Mouse (Mus musculus): Measurements from ENCODE around the gene Gm10065. TPM values are rescaled to one million over a fixed set of nuclear protein-coding genes. Genes with fewer than 3 reads are reported as not detected.

Gene Gm10065
- polyA plus RNA-seq, 1 experiment from 2014 or later, result not detected

DNA sequence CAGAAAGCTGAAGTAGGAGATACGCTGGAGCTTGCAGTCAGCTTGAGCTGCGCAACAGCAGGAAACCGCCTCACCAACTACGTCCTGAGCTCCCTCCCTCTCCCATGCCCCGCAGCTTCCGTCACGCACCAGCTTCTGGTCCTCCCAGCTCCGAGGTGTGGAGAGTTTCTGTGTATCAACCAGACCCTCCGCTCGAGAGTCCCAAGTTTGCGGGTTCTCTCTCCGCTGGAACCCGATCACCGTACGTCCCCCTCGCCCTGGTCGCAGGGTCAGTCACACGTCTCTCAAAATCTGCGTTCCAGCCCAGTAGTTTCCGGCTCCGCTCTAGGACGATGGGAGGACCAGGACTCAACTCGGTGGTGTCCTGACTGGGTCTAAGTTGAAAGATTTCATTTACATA, 25.8 kb downstream of the Gm10065 start, which contains the start of gene Zscan26:
Zscan26 (minus strand) TSS at position 282 of the 400 bp plus-strand sequence.
- 0% methylated on average over 23 of the region's 23 CpGs for WGBS
- H3K9me3 ChIP-seq (ENCODE audit: low read depth, low read length), result no peaks in the 10 kb centered on the region
- H3K9ac ChIP-seq, result peak within 1 kb of the TSS; percentile 80
- no peaks in the 10 kb centered on the region for H3K27me3 ChIP-seq (ENCODE audit: insufficient read depth, low read length)
- DNase-seq, result peak; percentile 94
- no peak for TF ChIP-seq CTCF (IDR thresholded peaks at IDR 0.05; ENCODE audit: low read depth)
- H3K4me1 ChIP-seq (ENCODE audit: insufficient read depth), result peaks cover 3% of the 10 kb centered on the region; the same call in 1 of the 2 replicates
- H3K27ac ChIP-seq (ENCODE audit: low read depth), result peak within 1 kb of the TSS; percentile 79
- H3K4me3 ChIP-seq (ENCODE audit: low read depth, low read length), result peak within 1 kb of the TSS; percentile 72
- peak; percentile 91 for ATAC-seq (ENCODE audit: insufficient read depth)
- peak within 1 kb of the TSS; percentile 81 for H3K4me2 ChIP-seq
- H3K36me3 ChIP-seq (ENCODE audit: insufficient read depth), result peaks cover 20% of the 10 kb centered on the region

DNA sequence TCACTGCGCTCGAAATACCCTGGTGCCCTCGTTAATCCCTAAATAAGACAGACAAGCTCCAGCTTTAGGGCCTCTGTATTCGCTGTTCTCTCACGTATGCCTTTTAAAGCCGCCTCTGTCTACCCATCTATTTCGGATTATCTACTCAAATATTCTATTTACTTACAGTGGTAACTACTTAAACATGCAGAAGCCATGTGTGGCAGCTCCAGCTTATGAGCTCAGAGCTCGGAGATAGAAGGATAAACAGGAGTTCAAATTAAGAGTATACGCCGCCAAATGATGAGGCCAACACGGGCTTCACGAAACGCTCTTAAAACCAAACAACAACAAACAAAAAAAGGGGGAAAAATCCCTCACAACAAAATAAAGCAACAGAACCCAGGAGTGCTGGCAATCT, 26.2 kb downstream of the Gm10065 start:
- no peaks in the 10 kb centered on the region for H3K9me3 ChIP-seq (ENCODE audit: low read depth, low read length)
- no peaks in the 10 kb centered on the region for H3K27me3 ChIP-seq (ENCODE audit: insufficient read depth, low read length)
- peaks cover 24% of the 10 kb centered on the region for H3K36me3 ChIP-seq (ENCODE audit: insufficient read depth)
- peak overlapping the region; percentile 81 for H3K4me2 ChIP-seq
- WGBS, result 2% methylated on average over 13 of the region's 13 CpGs
- H3K4me3 ChIP-seq (ENCODE audit: low read depth, low read length), result peak overlapping the region; percentile 72
- peak overlapping the region; percentile 79 for H3K27ac ChIP-seq (ENCODE audit: low read depth)
- H3K9ac ChIP-seq, result peak overlapping the region; percentile 80
- DNase-seq, result no peak
- TF ChIP-seq CTCF (IDR thresholded peaks at IDR 0.05; ENCODE audit: low read depth), result no peak
- no peak for ATAC-seq (ENCODE audit: insufficient read depth)
- H3K4me1 ChIP-seq (ENCODE audit: insufficient read depth), result peaks cover 3% of the 10 kb centered on the region; the same call in 1 of the 2 replicates

DNA sequence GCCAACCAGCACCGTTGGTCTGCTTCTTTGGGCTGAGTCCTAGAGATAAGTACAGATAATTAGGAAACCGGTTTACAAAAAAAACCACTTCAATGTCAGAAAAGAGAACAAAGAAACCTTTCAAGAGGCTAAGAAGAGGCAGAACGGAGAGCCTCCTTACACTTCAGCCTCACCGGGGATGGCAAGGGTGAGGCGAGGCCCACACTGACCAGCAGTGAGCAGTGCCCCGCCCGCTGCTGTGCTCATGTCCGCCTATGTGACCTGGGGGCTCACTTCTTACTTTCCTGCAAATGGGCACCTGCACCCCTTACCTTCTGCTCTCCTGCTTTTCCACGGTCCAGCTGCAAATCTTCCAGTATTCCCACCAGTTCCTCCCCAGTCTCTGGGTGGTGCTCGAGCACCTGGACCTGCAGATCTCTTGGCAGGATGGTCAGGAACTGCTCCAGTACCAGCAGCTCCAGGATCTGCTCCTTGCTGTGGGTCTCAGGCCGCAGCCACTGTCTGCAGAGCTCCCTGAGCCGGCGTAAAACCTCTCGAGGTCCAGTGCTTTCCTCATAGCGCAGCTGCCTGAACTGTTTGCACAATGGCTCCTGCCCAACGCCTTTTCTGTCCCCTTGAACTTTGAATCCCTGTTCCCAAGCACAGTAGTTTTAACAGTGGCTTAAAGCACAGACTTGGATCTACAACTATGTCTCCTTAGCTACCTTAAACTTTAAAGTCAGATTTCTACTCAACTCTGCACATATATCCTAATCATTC, 31.2 kb downstream of the Gm10065 start:
- H3K9me3 ChIP-seq (ENCODE audit: low read depth, low read length), result no peaks in the 10 kb centered on the region
- H3K4me1 ChIP-seq (ENCODE audit: insufficient read depth), result peaks cover 3% of the 10 kb centered on the region; the same call in 1 of the 2 replicates
- H3K4me2 ChIP-seq, result no peak overlapping the region
- ATAC-seq (ENCODE audit: insufficient read depth) (no peak), DNase-seq (no peak)
- H3K36me3 ChIP-seq (ENCODE audit: insufficient read depth), result peaks cover 72% of the 10 kb centered on the region
- WGBS, result 68% methylated on average over 16 of the region's 16 CpGs
- H3K27me3 ChIP-seq (ENCODE audit: insufficient read depth, low read length), result no peaks in the 10 kb centered on the region
- H3K27ac ChIP-seq (ENCODE audit: low read depth), result no peak overlapping the region
- TF ChIP-seq CTCF (IDR thresholded peaks at IDR 0.05; ENCODE audit: low read depth), result no peak
- no peak overlapping the region for H3K9ac ChIP-seq
- no peak overlapping the region for H3K4me3 ChIP-seq (ENCODE audit: low read depth, low read length)

DNA sequence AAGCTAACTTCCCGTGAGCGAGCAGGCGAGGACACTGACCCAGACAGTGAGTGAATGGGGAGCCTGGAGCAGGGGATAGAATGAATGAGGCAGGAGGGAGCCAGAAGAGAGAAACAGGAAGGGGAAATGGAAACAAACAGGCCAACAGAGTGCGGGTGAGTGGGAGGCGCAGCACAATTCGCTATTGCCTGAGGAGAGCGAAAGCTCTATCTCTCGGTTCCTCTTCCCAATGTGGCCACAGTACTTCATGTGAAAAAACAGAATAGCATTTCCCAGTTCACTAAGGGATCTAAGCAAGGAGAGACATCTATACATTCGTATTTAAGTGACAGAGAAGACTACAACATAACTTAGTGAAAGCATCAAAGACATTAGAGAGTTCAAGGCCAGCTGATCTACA, 32.4 kb downstream of the Gm10065 start:
- H3K4me3 ChIP-seq (ENCODE audit: low read depth, low read length), result no peak overlapping the region
- H3K27ac ChIP-seq (ENCODE audit: low read depth), result no peak overlapping the region
- no peaks in the 10 kb centered on the region for H3K27me3 ChIP-seq (ENCODE audit: insufficient read depth, low read length)
- DNase-seq, result no peak
- H3K36me3 ChIP-seq (ENCODE audit: insufficient read depth), result peaks cover 78% of the 10 kb centered on the region
- H3K9ac ChIP-seq, result no peak overlapping the region
- H3K4me2 ChIP-seq, result no peak overlapping the region
- WGBS, result 82% methylated on average over 9 of the region's 9 CpGs
- no peak for TF ChIP-seq CTCF (IDR thresholded peaks at IDR 0.05; ENCODE audit: low read depth)
- ATAC-seq (ENCODE audit: insufficient read depth), result no peak
- H3K9me3 ChIP-seq (ENCODE audit: low read depth, low read length), result no peaks in the 10 kb centered on the region
- no peaks in the 10 kb centered on the region for H3K4me1 ChIP-seq (ENCODE audit: insufficient read depth)

DNA sequence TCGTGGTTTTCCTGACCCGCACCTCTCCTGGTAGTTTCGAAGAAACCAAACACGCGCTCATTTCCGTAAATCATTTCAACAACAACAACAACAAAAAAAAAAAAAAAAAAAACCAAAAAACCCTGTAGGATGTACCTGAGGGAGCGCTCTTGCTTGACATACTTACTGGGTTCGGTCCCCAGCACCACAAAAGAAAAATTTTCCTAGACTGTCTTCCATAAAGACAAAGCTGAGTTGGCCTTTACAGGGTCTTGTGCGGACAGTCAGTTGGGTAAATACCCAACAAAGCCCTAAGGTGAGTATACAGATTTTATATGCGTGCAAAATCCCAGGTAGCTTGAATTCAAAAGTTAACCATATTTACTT, 38.1 kb downstream of the Gm10065 start:
- H3K27me3 ChIP-seq (ENCODE audit: insufficient read depth, low read length), result no peaks in the 10 kb centered on the region
- ATAC-seq (ENCODE audit: insufficient read depth) (no peak; the same call in 1 of the 2 replicates), DNase-seq (no peak)
- no peaks in the 10 kb centered on the region for H3K4me1 ChIP-seq (ENCODE audit: insufficient read depth)
- no peaks in the 10 kb centered on the region for H3K9me3 ChIP-seq (ENCODE audit: low read depth, low read length)
- TF ChIP-seq CTCF (IDR thresholded peaks at IDR 0.05; ENCODE audit: low read depth), result no peak
- peak overlapping the region; percentile 88 for H3K4me2 ChIP-seq
- WGBS, result 19% methylated on average over 10 of the region's 10 CpGs
- peak overlapping the region; percentile 69 for H3K9ac ChIP-seq
- H3K27ac ChIP-seq (ENCODE audit: low read depth), result peak overlapping the region; percentile 80
- peak overlapping the region; percentile 50 for H3K4me3 ChIP-seq (ENCODE audit: low read depth, low read length)
- H3K36me3 ChIP-seq (ENCODE audit: insufficient read depth), result peaks cover 37% of the 10 kb centered on the region

DNA sequence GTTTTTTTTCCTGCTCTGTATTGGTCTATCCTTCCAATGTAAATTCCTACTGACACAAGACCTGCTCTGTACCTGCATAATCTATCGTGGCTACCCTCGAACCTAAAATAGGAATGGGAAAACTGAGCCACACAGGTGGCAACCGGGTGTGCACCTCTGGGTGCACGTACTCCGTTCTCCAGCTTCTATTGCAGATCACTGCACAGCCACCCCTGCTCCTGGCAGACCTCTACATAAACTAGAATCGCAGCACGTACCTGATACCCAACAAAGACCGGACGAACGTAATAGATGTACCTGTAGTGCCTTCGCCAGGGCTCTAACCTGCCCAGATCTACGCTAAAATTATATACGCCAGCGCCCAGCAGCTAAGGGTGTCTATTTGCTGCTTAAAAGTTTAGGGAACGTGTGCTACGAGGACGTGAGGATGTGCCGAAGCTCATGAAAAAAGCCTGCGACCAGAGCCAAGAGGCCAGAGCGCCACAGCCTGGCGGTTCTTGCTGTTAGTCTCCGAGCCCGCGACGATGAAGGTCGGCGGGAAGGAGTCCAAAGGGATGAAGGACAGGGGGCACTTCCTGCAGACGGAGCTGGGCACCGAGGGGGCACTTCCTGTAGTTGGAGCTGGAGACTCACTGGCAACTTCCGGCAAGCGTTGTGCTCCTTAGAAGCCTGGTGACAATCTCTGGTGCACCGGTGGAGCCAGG, 38.6 kb downstream of the Gm10065 start, which contains the start of gene Pgbd1:
Pgbd1 (minus strand) TSS at position 556 of the 704 bp plus-strand sequence.
- DNase-seq (peak; percentile 85), ATAC-seq (ENCODE audit: insufficient read depth) (peak; percentile 93)
- H3K9me3 ChIP-seq (ENCODE audit: low read depth, low read length), result no peaks in the 10 kb centered on the region
- H3K4me2 ChIP-seq, result peak within 1 kb of the TSS; percentile 88
- peak within 1 kb of the TSS; percentile 69 for H3K9ac ChIP-seq
- peak within 1 kb of the TSS; percentile 50 for H3K4me3 ChIP-seq (ENCODE audit: low read depth, low read length)
- peak; percentile 55 for TF ChIP-seq CTCF (IDR thresholded peaks at IDR 0.05; ENCODE audit: low read depth)
- peaks cover 31% of the 10 kb centered on the region for H3K36me3 ChIP-seq (ENCODE audit: insufficient read depth)
- no peaks in the 10 kb centered on the region for H3K27me3 ChIP-seq (ENCODE audit: insufficient read depth, low read length)
- H3K27ac ChIP-seq (ENCODE audit: low read depth), result peak within 1 kb of the TSS; percentile 80
- H3K4me1 ChIP-seq (ENCODE audit: insufficient read depth), result no peaks in the 10 kb centered on the region
- 1% methylated on average over 32 of the region's 32 CpGs for WGBS

DNA sequence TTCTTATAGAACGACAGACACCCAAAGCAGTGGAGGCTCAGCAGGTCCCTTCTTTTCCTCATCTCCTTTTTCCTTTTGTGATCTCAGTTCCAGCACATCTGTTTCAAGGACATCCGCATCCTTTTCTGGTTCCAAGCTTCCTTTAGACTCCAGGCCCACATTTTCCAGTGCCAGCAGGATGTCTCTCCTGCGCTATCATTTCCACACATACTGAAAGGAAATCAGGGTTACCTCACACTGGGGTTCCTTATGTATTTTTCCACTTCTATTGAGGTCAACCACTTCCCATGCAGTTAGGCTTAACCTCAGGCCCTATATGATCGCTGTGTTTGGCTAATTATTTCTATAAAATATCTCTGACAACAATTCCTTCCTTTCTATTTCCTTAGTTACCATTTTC, 43.8 kb downstream of the Gm10065 start:
- Histone ChIP-seq H3K9me3 (ENCODE audit: low read depth, low read length) (no peaks in the 10 kb centered on the region), H3K27ac (ENCODE audit: low read depth) (no peak overlapping the region), H3K36me3 (ENCODE audit: insufficient read depth) (no peaks in the 10 kb centered on the region), H3K9ac (no peak overlapping the region), H3K27me3 (ENCODE audit: insufficient read depth, low read length) (no peaks in the 10 kb centered on the region), H3K4me1 (ENCODE audit: insufficient read depth) (no peaks in the 10 kb centered on the region), H3K4me2 (no peak overlapping the region), H3K4me3 (ENCODE audit: low read depth, low read length) (no peak overlapping the region)
- TF ChIP-seq CTCF (IDR thresholded peaks at IDR 0.05; ENCODE audit: low read depth), result no peak
- ATAC-seq (ENCODE audit: insufficient read depth), result no peak
- WGBS, result 73% methylated on average over 4 of the region's 4 CpGs
- no peak for DNase-seq

MicroRNAs encoded within 50 kb of the gene (microRNA counts, 519-probe panel; counts per million panel counts)
- 3,214 counts per million, percentile 61 among the panel's probes with 10 or more counts for microRNA mmu-miR-1896

Small RNA genes within 50 kb of the gene (microRNA-seq; reads per million reads assigned to microRNA genes)
- not detected for gene Mir1896 (ENCODE audit: borderline number of aligned reads)

Other genes starting within 250 kb of the Gm10065 start
- gene Gpx5, start 186.7 kb downstream of the Gm10065 start, polyA plus RNA-seq (2014; fragmentation: Nextera tagmentation; extraction: Ambion mirVana), result not detected in 2 replicates
- gene Gpx6, start 167.3 kb downstream of the Gm10065 start, polyA plus RNA-seq (2014; fragmentation: Nextera tagmentation; extraction: Ambion mirVana), result not detected in 2 replicates
- gene Olfr1367, start 132.5 kb downstream of the Gm10065 start, polyA plus RNA-seq (2014; fragmentation: Nextera tagmentation; extraction: Ambion mirVana), result not detected in 2 replicates
- 14.1 and 14.3 TPM in 2 replicates for gene Zscan12, start 116.6 kb downstream of the Gm10065 start, polyA plus RNA-seq (2014; fragmentation: Nextera tagmentation; extraction: Ambion mirVana)
- 73.2 and 78.0 TPM in 2 replicates for gene Zkscan3, start 76.7 kb downstream of the Gm10065 start, polyA plus RNA-seq (2014; fragmentation: Nextera tagmentation; extraction: Ambion mirVana)
- 2.3 and 2.6 TPM in 2 replicates for gene Pgbd1, start 38.4 kb downstream of the Gm10065 start, polyA plus RNA-seq (2014; fragmentation: Nextera tagmentation; extraction: Ambion mirVana)
- 26.6 and 27.6 TPM in 2 replicates for gene Zscan26, start 25.7 kb downstream of the Gm10065 start, polyA plus RNA-seq (2014; fragmentation: Nextera tagmentation; extraction: Ambion mirVana)
- 3.1 and 3.4 TPM in 2 replicates for gene Nkapl, start 10.9 kb downstream of the Gm10065 start, polyA plus RNA-seq (2014; fragmentation: Nextera tagmentation; extraction: Ambion mirVana)
- 3.4 and 3.5 TPM in 2 replicates for gene Zkscan4, start 534 bp downstream of the Gm10065 start, polyA plus RNA-seq (2014; fragmentation: Nextera tagmentation; extraction: Ambion mirVana)
- gene AK157302, start 15.8 kb upstream of the Gm10065 start, polyA plus RNA-seq (2014; fragmentation: Nextera tagmentation; extraction: Ambion mirVana), result 0.74 and 0.96 TPM in 2 replicates
- 6.6 and 7.6 TPM in 2 replicates for gene Gm11273, start 22.0 kb upstream of the Gm10065 start, polyA plus RNA-seq (2014; fragmentation: Nextera tagmentation; extraction: Ambion mirVana)
- 10.1 and 10.5 TPM in 2 replicates for gene Zkscan8, start 51.7 kb upstream of the Gm10065 start, polyA plus RNA-seq (2014; fragmentation: Nextera tagmentation; extraction: Ambion mirVana)
- gene Olfr1366, start 63.4 kb upstream of the Gm10065 start, polyA plus RNA-seq (2014; fragmentation: Nextera tagmentation; extraction: Ambion mirVana), result 0.14 and 0.41 TPM in 2 replicates
- 0.09 TPM in 1 of 2 replicates, not detected in the other for gene Olfr1535, start 80.5 kb upstream of the Gm10065 start, polyA plus RNA-seq (2014; fragmentation: Nextera tagmentation; extraction: Ambion mirVana)
- not detected in 2 replicates for gene Olfr1364, start 102.3 kb upstream of the Gm10065 start, polyA plus RNA-seq (2014; fragmentation: Nextera tagmentation; extraction: Ambion mirVana)
- not detected in 2 replicates for gene Olfr1362, start 134.6 kb upstream of the Gm10065 start, polyA plus RNA-seq (2014; fragmentation: Nextera tagmentation; extraction: Ambion mirVana)
- gene Olfr11, start 163.1 kb upstream of the Gm10065 start, polyA plus RNA-seq (2014; fragmentation: Nextera tagmentation; extraction: Ambion mirVana), result not detected in 2 replicates
- not detected in 2 replicates for gene Olfr1361, start 183.9 kb upstream of the Gm10065 start, polyA plus RNA-seq (2014; fragmentation: Nextera tagmentation; extraction: Ambion mirVana)
- not detected in 2 replicates for gene Olfr1360, start 198.0 kb upstream of the Gm10065 start, polyA plus RNA-seq (2014; fragmentation: Nextera tagmentation; extraction: Ambion mirVana)
- not detected in 2 replicates for gene Olfr1359, start 218.7 kb upstream of the Gm10065 start, polyA plus RNA-seq (2014; fragmentation: Nextera tagmentation; extraction: Ambion mirVana)
- 3.8 and 6.9 TPM in 2 replicates for gene Hist1h2bl, start 236.7 kb upstream of the Gm10065 start, polyA plus RNA-seq (2014; fragmentation: Nextera tagmentation; extraction: Ambion mirVana)
- gene Hist1h2ai, start 237.0 kb upstream of the Gm10065 start, polyA plus RNA-seq (2014; fragmentation: Nextera tagmentation; extraction: Ambion mirVana), result 40.4 and 42.9 TPM in 2 replicates
- 13.9 and 23.8 TPM in 2 replicates for gene Hist1h3h, start 238.2 kb upstream of the Gm10065 start, polyA plus RNA-seq (2014; fragmentation: Nextera tagmentation; extraction: Ambion mirVana)
- 4.9 and 8.0 TPM in 2 replicates for gene Hist1h2bm, start 242.6 kb upstream of the Gm10065 start, polyA plus RNA-seq (2014; fragmentation: Nextera tagmentation; extraction: Ambion mirVana)

All from lung, embryonic 14.5 days (tissue).